Mouse (Mus musculus) thymus, adult 2 months (tissue): ENCODE measurements around the gene Fry. TPM values are rescaled to one million over a fixed set of nuclear protein-coding genes. Genes with fewer than 3 reads are reported as not detected.

ENCODE experiments used
- DNase-seq: peaks from one replicate; pipeline ENCODE4 v3.0.0; 2021
- H3K27ac ChIP-seq: fragments of 200-500 bp; 2 replicates; pipeline ENCODE4 v1.5.1; 2012; ENCODE audit warnings: low read length, control low read depth; ENCODE audit not compliant: control insufficient read depth, insufficient read depth
- H3K27me3 ChIP-seq: fragments of 200-500 bp; 2 replicates; pipeline ENCODE4 v1.6.1; 2012; ENCODE audit warnings: mild to moderate bottlenecking, low read length, moderate library complexity, mixed read lengths; ENCODE audit not compliant: control insufficient read depth, insufficient read depth
- H3K36me3 ChIP-seq: fragments of 200-500 bp; 2 replicates; pipeline ENCODE4 v1.6.1; 2012; ENCODE audit warnings: mild to moderate bottlenecking, low read length, moderate library complexity; ENCODE audit not compliant: control insufficient read depth, insufficient read depth
- H3K4me1 ChIP-seq: fragments of 200-500 bp; replicated peaks from 2 replicates; pipeline ENCODE4 v1.6.1; 2012; ENCODE audit warnings: low read length; ENCODE audit not compliant: control insufficient read depth, insufficient read depth
- H3K4me3 ChIP-seq: fragments of 200-500 bp; 2 replicates; pipeline ENCODE4 v1.5.1; 2012; ENCODE audit warnings: mild to moderate bottlenecking, low read length, control low read depth, moderate library complexity; ENCODE audit not compliant: control insufficient read depth, insufficient read depth
- CTCF ChIP-seq: fragments of 200-500 bp; IDR thresholded peaks from 2 replicates; pipeline ENCODE4 v1.5.1; 2012; ENCODE audit warnings: mild to moderate bottlenecking, control low read depth, low read length, moderate library complexity, borderline replicate concordance; ENCODE audit not compliant: control insufficient read depth, poor library complexity, insufficient read depth; ENCODE audit errors: extremely low read depth
- POLR2A ChIP-seq: fragments of 200-500 bp; IDR thresholded peaks from 2 replicates; pipeline ENCODE4 v1.6.1; 2012; ENCODE audit warnings: mild to moderate bottlenecking, low read length, control low read depth, moderate library complexity; ENCODE audit not compliant: control insufficient read depth, poor library complexity, insufficient read depth; ENCODE audit errors: extremely low read depth
- WGBS: fragments of 180-500 bp; shearing (Covaris S2); methylation state at CpG from one replicate; pipeline ENCODE4 v1.1.7; 2018; 5-methylcytosine and 5-hydroxymethylcytosine counted together
- polyA plus RNA-seq: library from polyadenylated mRNA; depleted of rRNA; stranded (reverse); fragments of >200 nt; gene quantifications from 2 replicates; pipeline ENCODE4 v1.2.3, GENCODE M21; 2012

Gene Fry
- polyA plus RNA-seq, 1 experiment: 9.8 TPM

- WGBS: 90% methylated on average over 22 of the region's 22 CpGs
- Histone ChIP-seq H3K36me3 (no peaks in the 10 kb centered on the region), H3K4me3 (no peak overlapping the region), H3K27me3 (no peaks in the 10 kb centered on the region), H3K4me1 (no peaks in the 10 kb centered on the region), H3K27ac (no peak overlapping the region)
- no peak for TF ChIP-seq POLR2A
- no peak for TF ChIP-seq CTCF
- DNase-seq: no peak
Observed at GRCm38 (mm10) chr5:150152071-150152879, 33.8 kb downstream of the Fry start.

DNA sequence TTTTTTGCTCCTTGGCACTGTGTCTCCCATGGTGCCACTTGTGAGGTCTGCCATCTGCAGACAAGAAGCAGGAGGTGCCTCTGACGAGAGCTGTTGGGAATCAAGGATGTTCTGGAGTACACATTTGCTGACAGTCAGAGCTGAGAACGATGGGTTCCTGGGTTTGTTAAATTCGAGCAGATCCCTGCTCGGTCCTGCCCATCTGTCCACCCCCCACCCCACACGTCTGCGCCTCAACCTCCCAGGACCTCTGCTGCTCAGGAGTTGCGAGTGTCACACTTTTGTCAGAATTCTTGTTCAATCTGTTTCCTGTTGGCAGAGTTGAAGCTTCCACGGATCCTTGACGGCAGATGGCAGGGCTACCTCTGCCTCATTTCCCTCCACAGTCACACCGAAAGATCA lies 34.4 kb downstream of the Fry start:
- DNase-seq: no peak
- no peaks in the 10 kb centered on the region for H3K4me1 ChIP-seq
- no peaks in the 10 kb centered on the region for H3K27me3 ChIP-seq
- 95% methylated on average over 10 of the region's 10 CpGs for WGBS
- no peak overlapping the region for H3K27ac ChIP-seq
- no peaks in the 10 kb centered on the region for H3K36me3 ChIP-seq
- TF ChIP-seq CTCF: no peak
- no peak for TF ChIP-seq POLR2A
- H3K4me3 ChIP-seq: no peak overlapping the region

GRCm38 (mm10) chr5:150155388-150155787 lies 36.9 kb downstream of the Fry start:
- DNase-seq: no peak
- Histone ChIP-seq H3K36me3 (no peaks in the 10 kb centered on the region), H3K4me3 (no peak overlapping the region), H3K4me1 (no peaks in the 10 kb centered on the region), H3K27ac (no peak overlapping the region), H3K27me3 (no peaks in the 10 kb centered on the region)
- 61% methylated on average over 8 of the region's 8 CpGs for whole genome bisulfite sequencing
- no peak for TF ChIP-seq CTCF
- TF ChIP-seq POLR2A: no peak

DNA sequence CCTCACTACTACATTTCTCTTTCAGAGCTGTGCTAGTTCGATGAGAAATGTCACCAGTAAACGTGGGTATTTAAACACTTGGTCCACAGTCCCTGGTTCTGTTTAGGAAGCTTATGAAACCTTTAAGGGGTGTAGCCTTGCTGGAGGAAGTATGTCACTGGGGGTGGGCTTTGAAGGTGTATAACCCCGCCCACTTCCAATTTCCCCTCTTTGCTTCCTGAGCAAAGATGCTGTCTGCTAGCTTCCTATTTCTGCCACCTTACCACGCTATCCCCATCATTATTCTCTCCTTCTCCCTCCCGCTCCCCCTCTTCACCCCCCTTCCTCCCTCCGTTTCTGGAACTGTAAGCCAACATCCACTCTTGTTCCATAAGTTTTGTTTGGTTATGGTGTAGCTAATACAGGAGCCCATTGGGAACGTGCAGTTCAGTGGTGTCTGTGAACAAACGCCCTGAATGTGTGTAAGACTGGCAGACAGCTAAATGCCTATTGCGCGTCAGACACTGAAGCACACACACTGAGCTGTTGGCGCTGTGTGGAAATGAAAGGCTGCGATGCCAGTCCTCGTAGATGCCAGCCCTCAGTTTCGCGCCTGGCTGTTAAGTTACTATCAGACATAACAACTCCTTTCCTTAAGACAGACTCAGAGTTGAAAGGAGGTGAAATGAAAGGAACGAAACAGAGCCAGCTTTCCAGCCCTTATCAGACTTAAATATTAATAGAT lies 37.8 kb downstream of the Fry start:
- no peaks in the 10 kb centered on the region for H3K4me1 ChIP-seq
- H3K36me3 ChIP-seq: no peaks in the 10 kb centered on the region
- H3K27me3 ChIP-seq: no peaks in the 10 kb centered on the region
- 88% methylated on average over 16 of the region's 16 CpGs for WGBS
- H3K27ac ChIP-seq: no peak overlapping the region
- H3K4me3 ChIP-seq: no peak overlapping the region
- DNase-seq: no peak
- TF ChIP-seq POLR2A (no peak), CTCF (no peak)

DNA sequence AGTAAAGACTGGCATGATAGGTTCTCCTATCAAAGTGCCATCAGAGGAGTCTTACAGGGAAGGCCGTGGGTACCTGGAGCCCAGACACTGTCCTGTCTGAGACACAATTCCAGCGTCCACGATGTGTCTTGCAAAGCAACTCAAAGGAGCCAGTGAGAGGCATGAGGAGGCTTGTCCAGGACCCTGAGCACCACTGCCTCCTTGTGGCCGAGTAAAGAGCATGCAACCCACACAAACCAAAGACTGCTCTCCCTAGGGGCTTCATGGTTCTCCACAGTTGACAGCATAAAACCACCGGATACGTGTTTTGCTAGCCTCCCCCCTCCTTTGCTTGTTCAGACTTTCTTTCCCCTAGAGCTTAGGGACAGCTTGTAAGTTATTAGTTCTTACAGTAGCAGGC lies 39.2 kb downstream of the Fry start:
- no peaks in the 10 kb centered on the region for H3K36me3 ChIP-seq
- H3K27me3 ChIP-seq: no peaks in the 10 kb centered on the region
- no peak overlapping the region for H3K4me3 ChIP-seq
- 42% methylated on average over 6 of the region's 6 CpGs for WGBS
- H3K27ac ChIP-seq: no peak overlapping the region
- no peaks in the 10 kb centered on the region for H3K4me1 ChIP-seq
- peak; percentile 49 for DNase-seq
- TF ChIP-seq CTCF (peak; percentile 74; the same call in 1 of the 2 replicates), POLR2A (no peak)

DNA sequence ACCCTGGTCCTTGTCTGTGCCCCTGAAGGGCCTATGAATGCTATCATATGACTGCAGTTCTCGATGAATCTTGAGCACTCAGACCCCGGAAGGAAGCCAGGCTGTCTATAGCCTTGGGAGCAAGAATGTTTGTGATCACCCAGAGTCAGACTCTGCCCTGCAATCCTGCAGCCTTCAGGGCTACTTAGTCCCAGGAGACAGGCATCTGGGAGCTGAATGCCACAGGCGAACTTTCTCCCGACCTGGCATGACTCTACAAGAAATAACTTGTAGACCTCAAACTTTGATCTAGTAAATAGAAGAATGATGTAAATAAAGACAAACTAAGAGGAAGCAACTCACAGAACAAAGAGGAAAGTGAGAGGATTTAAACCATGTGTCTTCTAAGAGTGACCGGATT lies 40.7 kb downstream of the Fry start:
- TF ChIP-seq POLR2A (no peak), CTCF (no peak)
- H3K27me3 ChIP-seq: no peaks in the 10 kb centered on the region
- WGBS: 86% methylated on average over 5 of the region's 5 CpGs
- H3K27ac ChIP-seq: no peak overlapping the region
- no peak overlapping the region for H3K4me3 ChIP-seq
- no peaks in the 10 kb centered on the region for H3K36me3 ChIP-seq
- H3K4me1 ChIP-seq: no peaks in the 10 kb centered on the region
- no peak for DNase-seq
